Mouse (Mus musculus) T-helper 2 cell (primary cell): ENCODE measurements around the gene Bcl9.

ENCODE experiments used
- in situ Hi-C: fragments of 300-600 bp; cut with MboI, MseI; formaldehyde crosslinking; loops from one replicate; pipeline ENCODE4 v1.15.1; 2025; ENCODE audit warnings: high pct_unique_total_duplicates

Bcl9 gene

DNA sequence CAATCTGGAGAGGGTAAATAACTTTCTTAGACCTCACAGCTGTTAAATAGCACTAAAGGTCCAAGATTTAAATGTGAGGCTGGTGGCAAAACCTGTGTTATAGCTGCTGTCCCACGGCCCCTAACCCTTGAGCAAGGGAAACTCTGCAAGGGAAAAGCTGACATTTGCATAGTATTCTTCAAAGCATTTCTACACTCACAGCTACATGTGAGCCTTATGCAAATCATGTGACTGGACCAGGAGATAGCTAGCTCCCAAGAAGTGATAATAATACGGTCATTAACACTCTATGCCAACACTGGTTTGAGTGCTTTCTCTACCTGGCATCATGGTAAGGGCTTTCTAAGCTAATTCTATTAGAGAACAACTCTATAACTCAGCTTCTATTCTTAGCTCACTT lies 60.3 kb downstream of the Bcl9 start:
- in situ Hi-C loops = no loop called here

DNA sequence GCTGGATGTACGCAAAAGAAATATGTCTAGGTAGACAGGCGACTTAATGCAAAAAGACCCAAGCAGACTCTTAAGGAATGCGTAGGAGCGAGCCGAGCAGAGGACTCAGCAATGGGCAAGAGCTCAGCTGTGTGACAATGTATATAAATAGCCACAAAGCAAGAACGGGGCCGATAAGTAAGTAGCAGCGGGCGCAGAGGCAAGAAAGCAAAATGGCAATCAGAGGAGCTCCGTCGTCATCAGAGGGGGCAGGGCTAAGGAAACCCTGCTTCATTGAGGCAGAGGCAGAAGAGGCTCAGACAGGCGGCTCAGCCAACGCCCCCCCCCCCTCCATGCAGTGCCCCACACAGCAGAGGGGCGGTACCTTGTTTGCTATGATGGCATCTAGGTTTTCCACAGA lies 62.9 kb downstream of the Bcl9 start:
- in situ Hi-C loops = no loop called here

DNA sequence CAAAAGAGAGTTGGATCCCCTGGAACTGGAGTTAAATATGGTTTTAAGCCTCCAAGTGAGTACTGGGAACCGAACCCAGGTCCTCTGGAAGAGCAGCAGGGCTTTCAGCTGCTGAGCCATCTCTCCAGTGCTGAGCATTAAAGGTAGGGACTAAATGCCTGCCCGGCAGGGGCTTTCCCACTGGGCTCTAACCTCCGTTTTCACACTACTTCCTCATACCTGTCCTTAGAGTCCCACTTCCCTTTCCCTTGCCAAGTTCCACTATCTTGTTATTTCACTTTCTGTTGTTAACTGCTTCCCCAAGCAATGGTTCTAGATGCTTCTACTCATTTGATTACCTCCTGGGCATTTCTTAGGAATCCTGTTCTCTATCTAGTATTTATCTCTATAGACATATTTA lies 65.4 kb downstream of the Bcl9 start:
- in situ Hi-C loops = no loop called here

DNA sequence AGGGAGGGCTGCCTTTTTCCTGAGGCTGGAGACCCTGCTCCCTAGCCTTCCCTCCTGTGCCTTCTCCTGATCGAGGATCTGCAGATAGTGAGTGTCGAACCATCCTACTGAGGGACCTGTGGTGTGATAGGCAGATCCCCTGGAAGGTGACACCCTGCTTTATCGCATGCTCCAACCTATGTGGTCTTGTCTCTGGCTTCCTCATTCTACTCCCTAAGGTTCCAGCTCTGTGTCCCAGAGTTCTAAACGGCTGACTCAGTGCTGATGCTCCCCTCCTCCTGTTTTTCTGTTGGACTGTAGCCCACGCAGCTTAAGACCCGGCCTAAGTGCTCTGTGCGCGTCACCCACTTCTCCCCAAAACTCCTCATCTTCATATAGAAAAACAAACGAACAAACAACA lies 65.9 kb downstream of the Bcl9 start:
- in situ Hi-C loops = no loop called here

DNA sequence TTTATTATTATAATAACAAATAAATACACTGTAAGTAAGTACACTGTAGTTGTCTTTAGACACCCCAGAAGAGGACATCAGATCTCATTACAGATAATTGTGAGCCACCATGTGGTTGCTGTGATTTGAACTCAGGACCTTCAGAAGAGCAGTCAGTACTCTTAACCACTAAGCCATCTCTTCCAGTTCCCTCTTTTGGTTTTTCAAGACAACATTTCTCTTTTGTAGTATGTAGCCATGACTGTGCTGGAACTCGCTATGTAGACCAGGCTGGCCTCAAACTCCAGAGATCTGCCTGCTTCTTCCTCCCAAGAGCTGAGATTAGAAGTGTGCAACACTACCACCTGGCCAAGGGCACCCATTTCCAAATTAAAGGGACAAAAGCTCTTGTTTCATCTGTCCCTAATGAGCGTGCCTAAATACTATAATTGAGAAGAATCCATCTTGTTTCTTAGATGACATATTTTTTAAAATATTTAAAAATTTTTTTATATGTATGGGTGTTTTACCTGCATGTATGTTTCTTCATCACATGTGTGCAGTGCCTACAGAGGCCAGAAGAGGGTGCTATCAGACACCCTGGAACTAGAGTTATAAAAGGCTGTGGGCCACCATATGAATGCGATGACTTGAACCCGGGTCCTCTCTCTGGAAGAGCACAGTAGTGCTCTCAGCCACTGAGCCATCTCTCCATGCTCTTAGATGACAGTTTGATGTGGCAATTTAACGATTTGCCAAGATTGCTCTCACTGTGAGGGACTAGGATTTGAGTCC lies 66.9 kb downstream of the Bcl9 start:
- in situ Hi-C loops = no loop called here

DNA sequence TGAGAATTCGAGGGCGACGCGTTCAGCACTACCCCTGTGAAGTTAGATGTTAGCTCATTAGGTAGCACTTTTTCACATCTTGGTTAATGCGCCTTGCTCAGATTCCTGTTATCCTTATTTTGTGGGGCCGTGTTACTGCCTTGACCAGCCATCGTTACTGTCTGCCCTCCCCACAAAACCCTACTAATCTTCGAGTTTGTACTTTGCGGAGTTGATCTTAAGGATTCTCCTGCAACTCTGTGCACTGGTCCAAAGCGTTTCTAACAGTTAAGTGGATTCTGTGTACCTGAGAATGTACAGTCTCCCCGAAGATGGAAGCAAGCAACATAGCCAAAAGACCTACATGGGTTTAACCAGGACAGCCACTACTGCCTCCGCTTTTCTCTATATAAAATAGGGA lies 69.3 kb downstream of the Bcl9 start:
- in situ Hi-C loops = loop anchor here (5.0 kb wide), 1 partner anchor 69 kb away; the partner anchor contains the start of gene Bcl9

DNA sequence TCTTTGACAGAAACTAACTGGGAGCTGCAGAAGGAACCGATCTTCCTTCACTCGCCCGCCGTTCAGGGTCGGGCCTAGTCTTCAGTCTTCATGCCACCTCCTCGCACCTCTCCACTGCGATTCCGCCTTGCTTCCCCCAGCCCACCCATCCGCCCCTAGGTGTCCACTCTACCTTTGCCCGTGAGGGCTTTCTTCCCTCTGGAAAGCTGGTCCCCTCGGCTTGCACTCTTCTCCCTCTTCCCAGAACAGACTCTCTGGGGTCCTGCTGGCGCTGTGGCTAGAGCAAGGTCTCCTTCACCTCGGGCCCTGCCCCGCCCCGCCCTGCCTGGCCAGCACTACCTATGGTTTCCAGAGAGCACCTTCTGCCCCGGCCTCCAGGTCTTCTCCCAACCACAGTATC lies 69.7 kb downstream of the Bcl9 start:
- in situ Hi-C loops = loop anchor here (5.0 kb wide), 1 partner anchor 69 kb away; the partner anchor contains the start of gene Bcl9

DNA sequence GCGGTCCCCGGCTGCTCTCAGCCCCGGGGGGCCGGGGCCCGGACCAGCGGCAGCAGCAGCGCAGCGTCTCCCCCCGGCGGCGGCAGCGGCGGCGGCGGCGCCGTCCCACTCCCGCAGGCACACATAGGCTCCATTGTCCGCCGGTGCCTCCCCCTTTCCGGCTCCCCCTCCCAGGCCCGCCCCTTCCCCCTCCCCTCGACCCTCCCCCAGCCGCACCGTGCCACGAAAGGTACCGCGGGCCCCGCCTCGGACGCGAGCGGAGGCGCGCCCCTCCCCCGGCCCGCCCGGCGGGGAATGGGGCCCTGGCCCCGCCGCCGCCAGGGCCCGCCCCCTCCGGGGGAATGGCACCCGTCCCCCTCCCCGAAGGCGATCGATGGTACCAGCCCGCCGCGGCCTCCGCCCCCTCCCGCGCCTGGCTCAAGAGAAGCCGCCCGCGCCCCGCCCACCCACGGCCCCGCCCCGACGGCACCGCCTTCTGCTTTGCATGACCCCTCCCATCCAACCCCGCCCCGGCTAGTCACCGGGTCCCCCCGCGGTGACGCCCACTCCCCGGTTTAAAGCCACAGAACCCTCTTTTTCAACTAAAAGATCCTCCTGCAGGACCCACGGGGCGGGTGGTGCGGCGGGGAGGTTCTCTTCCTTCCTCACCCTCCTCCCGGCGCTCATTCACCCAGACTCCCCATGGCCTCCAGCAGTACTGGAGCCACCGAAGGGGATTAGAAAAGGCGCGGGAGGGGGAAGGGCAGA lies 70.3 kb downstream of the Bcl9 start:
- in situ Hi-C loops = loop anchor here (5.0 kb wide), 1 partner anchor 70 kb away; the partner anchor contains the start of gene Bcl9

DNA sequence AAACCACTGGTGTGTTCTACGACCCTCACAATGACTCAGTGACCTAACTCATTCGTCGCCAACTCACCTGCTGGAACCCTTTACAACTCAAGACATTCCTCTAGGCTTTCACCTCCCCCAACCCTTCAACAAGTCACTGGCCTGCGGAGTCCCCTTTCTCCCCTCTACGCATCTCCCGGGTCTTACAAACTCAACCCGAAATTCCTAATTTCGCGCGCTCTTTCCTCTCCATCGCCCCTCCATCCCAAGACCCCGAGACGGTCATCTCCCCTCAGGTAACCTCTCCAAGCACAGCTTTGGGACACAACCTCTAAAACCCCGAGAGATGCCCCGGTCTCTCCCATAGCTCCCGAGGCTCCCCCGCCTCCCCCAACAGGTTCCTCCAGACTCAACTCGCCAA lies 71.0 kb downstream of the Bcl9 start:
- in situ Hi-C loops = loop anchor here (5.0 kb wide), 1 partner anchor 71 kb away; the partner anchor contains the start of gene Bcl9

DNA sequence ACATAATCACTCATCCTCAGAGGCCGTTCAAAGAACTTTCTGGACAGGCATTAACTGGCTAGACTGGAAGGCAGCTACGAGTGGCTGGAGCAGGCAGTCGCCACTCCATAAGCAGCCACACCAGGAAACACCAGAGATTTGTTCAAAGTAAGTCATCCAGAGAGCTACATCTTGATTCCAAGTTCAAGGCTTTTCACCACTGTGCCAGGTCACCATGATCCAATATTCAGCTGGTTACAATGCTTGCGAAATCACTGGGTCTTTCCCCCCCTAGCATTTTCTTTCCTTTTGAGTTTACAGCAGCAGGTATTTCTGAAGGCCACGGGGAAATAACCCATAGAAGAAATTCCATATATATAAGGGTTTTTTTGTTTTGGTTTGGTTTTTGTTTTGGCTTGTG lies 72.5 kb downstream of the Bcl9 start:
- in situ Hi-C loops = loop anchor here (5.0 kb wide), 1 partner anchor 72 kb away; the partner anchor contains the start of gene Bcl9

DNA sequence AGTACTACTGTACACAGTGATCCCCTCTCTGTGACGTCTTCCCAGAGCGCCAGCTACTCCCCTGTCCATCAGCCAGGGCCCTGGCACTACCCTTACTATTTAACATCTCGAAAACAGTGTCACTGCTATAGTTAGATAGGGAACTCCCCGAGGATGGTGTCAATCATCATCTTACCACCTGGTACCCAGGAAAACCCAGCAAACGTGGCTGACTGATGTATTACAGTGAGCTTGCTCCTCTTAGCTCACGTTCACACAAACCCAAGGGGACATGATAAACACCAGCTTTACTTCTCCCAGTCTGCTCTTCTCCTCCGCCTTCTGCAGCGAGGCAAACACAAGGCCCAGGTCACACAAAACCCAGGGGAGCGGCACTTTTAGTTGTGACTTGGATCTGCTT lies 74.5 kb downstream of the Bcl9 start:
- in situ Hi-C loops = no loop called here

DNA sequence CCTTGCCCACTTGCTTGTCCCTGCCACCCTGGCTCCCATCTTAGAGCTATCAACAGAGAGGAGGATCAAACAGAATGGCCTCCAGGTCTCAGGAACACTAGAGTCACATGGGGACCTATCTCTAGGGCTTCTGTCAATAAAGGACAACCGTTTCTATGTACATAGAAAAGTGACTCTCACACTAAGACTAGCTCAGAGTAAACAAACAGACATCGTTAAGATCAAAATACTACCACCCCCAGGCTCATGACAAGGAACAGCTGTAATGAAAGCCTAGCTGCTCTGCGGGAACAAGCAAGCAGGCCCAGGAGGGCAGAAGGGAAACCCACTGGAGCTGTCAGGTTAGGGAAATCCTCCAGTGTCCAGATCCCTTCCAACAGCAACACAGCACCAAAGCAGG lies 82.2 kb downstream of the Bcl9 start:
- in situ Hi-C loops = no loop called here

DNA sequence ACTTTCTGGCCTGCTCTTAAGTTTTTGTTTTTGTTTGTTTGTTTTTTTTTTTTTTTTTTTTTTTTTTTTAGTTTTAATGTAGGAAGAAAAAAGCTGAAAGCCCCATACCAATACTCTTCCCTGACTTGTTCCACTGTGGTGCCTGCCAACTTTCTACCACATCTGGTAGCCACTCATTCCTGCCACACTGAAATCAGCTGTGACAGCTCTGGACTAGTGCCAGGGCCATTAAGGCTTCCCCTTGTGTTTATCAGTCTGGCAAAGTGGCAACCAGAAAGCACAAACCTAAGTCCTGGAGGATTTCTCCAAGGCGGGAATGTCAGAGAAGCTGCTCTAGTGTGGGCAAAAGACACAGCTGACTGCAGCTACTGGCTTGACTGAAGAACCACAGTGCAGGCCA lies 83.3 kb downstream of the Bcl9 start:
- in situ Hi-C loops = no loop called here

DNA sequence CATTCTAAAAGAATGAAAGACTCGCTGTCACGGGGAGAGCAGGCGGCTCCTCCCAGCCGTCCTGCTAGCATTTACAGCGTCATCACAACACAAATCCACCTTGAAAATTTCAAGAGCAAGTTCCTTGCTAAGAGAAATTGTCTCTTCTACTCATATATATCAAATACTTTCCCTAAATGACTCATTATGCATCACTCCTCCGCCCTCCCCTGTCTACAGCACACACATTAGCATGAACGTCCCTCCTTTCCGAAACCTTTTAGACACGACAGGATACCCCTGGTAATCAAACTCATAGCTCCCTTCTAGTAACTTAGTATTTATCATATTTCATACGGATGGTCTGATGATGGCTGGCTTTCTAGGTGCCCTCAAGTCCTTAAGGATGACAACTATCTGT lies 83.8 kb downstream of the Bcl9 start:
- in situ Hi-C loops = no loop called here

DNA sequence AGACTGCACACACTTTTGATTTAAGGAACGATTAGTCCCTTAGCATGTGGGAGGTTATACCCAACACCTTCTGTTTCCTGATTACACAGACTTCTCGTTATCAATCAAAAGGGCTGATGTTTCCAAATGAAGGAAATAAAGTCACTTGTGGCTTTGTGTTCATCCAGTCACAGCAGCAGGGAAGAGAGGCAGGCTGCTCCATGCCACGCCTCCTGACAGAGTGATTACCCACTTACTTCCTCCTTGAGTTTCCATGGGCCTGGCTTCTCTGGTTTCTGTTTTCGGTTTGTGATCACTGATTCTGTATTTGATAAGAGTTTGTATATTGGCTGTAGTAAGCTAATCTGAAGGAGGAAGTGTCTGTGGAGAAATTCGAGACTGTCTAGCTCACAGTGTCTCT lies 86.5 kb downstream of the Bcl9 start:
- in situ Hi-C loops = no loop called here

DNA sequence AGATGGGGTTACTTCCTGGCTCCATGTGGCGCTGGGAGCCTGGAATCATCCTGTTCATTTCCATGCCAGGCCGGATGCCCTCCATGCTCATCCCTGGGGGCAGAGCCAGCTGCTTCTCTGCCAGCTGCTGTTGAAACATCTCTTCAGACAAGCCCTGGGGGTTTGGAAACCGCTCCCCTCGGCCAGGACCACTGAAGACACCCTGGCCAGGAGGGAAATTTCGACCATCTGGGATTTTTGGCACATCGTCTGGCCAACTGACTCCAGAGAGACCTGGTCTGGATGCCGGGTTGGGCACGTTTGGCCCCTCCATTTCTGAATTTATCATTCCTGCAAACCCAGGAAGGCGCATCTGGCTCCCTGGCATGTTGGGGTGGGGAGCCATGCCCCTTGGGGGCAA lies 88.4 kb downstream of the Bcl9 start:
- in situ Hi-C loops = loop anchor here (10.0 kb wide), 1 partner anchor 885 kb away; no protein-coding TSS in a partner anchor

DNA sequence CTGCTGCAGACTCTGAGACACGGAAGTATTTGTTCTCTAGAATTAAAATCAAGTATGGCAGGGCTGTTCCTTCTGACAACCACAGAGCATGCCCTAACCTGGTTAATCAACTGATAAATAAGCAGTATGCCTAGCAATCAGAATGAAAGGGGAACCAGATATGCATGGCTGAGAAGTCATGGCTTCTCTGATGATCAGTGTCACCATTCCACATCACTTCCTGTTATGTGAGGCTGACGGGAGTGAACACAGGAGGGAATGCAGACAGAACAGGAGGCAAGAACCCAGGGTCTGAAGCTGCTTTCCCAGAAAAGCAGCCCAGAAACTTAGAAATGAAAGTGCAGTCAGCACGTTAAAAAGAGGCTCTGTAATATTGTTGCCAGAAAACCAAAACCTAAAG lies 91.2 kb downstream of the Bcl9 start:
- in situ Hi-C loops = loop anchor here (10.0 kb wide), 1 partner anchor 882 kb away; no protein-coding TSS in a partner anchor

DNA sequence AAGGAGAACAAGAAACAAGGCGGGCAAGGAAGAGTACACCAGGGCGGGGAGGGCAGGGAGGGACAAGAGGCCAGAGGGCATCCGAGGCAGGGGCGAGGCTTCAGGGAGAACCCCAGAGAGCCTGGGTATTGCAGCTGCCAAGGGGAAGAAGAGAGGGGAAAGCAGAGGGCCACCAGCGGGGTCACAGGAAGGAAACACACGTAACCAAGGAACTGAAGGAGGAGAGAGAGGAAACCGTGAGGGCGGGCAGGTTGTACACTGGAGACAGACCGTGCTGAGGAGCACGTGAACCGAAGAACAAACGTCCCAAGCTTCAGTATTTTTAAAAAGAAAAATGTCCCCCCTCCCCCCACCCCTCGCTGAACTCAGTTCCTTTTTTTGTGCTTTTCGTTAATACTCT lies 93.8 kb downstream of the Bcl9 start:
- in situ Hi-C loops = loop anchor here (5.0 to 10.0 kb wide), 2 partner anchors 133 to 879 kb away; no protein-coding TSS in a partner anchor

DNA sequence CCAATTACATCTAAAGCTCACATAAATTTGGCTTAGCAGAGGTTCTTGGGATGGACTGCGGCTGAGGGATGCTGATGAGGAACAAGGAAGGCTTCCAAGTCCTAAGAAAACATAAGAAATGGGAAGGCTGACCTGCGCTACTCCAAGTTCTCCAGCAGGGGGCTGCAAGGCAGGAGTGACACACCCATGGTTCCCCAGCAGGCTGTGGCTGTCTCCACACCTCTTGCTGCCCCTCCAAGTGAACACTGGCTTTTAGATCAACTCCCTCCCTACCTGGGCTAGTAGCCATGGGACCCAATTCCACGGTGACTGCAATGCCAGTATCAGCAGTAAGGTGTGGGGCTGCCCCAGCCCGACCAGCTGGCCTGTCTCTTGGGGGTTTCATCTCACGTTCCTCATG lies 95.8 kb downstream of the Bcl9 start:
- in situ Hi-C loops = loop anchor here (5.0 to 10.0 kb wide), 2 partner anchors 135 to 877 kb away; no protein-coding TSS in a partner anchor

DNA sequence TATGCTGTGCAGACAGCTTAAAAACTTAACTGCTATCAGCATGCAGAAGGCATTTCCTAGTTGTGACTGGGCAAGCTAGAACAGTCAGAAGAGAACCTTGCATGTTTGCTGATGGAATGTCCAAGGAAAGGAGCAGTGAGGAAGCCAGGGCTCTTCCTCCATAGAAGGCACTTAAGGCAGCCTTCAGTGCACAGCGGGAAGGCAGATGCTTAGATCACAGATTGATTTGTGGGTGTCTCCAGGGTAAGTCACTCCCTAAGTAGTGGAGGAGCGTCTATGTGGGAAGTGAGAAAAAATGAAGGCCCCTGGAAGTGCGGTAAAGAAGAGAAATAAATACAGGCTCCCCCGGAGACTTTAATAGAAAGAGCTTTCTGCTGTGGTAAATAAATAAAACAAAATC lies 98.5 kb downstream of the Bcl9 start:
- in situ Hi-C loops = no loop called here

DNA sequence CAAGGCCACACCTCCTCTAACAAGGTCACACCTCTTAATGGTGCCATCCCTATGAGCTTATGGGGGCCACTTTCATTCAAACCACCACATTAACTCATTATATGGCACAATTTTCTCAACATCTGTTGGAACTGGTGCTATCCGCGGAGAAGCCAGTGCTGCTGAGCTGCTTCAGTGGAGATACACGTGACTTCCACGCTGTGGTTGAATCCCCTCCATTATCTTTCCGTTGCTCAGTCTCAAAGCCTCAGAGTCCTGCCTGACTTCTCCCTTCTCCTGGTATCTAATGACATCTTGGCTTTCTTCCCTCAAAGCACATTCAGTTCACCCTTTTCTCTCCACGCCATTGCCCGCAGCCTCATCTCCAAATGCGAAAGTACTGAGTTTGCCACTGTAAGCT lies 101.1 kb downstream of the Bcl9 start:
- in situ Hi-C loops = no loop called here

DNA sequence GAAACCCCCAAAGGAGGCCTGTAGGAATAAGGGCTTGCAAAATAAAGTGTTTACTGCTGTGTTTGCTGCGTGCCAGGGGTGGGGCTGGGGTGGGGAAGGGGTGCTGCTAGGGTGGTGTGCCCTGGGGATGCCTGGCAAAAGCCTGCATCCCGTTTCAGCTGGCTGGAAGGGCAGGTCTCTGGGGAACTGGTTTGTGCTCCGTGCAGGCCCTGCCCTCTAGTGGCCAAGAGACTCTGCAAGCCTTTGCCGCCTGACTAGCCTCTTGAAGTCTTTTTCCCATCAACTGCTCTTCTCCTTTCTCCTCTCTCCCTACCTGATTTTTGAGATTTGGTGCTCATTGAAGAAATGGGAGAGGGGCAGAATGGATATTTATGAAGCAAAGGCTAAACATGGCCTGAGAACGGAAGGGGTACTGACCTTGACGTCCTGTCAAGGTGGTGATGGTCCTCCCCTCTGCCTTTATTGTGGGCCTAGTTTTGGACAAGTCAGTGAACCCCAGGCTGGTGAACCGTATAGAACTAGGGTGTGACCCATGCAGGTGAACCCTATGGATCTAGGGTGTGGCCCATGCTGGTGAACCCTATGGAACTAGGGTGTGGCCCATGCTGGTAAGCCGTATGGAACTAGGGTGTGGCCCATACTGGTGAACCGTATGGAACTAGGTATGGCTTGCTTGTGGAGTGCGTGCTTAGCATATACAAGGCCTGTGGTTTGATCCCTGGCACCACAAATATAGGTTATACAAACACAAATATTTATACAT lies 112.4 kb downstream of the Bcl9 start:
- in situ Hi-C loops = loop anchor here (10.0 kb wide), 3 partner anchors 100 to 370 kb away; no protein-coding TSS in a partner anchor
